Mouse (Mus musculus) CH12.LX (cell line): ENCODE measurements around the gene Akr1d1. TPM values are rescaled to one million over a fixed set of nuclear protein-coding genes. Genes with fewer than 3 reads are reported as not detected.

Experiments
- DNase-seq: peaks from one replicate; pipeline ENCODE4 v3.0.0-alpha.2; 2013; ENCODE audit errors: extremely low read depth
- H3K27ac ChIP-seq: 2 replicates; pipeline ENCODE4 v1.5.1; 2012; ENCODE audit warnings: low read depth, mild to moderate bottlenecking, control low read depth, moderate library complexity; ENCODE audit not compliant: insufficient read depth
- H3K27me3 ChIP-seq: replicated peaks from 2 replicates; pipeline ENCODE3; 2012; ENCODE audit warnings: inconsistent platforms
- H3K36me3 ChIP-seq, 2 experiments: replicated peaks in 1 of 2; 2 replicates each; pipeline versions ENCODE3 to v1.6.1; 2012; ENCODE audit warnings: inconsistent platforms in 1 of 2, low read length in 1 of 2, mild to moderate bottlenecking in 1 of 2, mixed read lengths in 1 of 2, moderate library complexity in 1 of 2; ENCODE audit not compliant: control insufficient read depth in 1 of 2, insufficient read depth in 1 of 2
- H3K4me1 ChIP-seq, 2 experiments: 2 replicates each; pipeline ENCODE4 v1.6.1; 2012; ENCODE audit warnings: inconsistent platforms in 1 of 2, moderate library complexity in 1 of 2; ENCODE audit not compliant: insufficient read depth in 2 of 2, control insufficient read depth in 1 of 2
- H3K4me2 ChIP-seq: 2 replicates; pipeline ENCODE4 v1.6.1; 2012; ENCODE audit warnings: low read depth, mild to moderate bottlenecking, control low read depth; ENCODE audit not compliant: poor library complexity, insufficient read depth, severe bottlenecking
- H3K4me3 ChIP-seq, 3 experiments: fragments of 150-350 bp in 1 of 3; sonication (generic) in 1 of 3; replicated peaks in 1 of 3; 2 replicates each; pipeline versions ENCODE3 to v1.5.1; 2011 to 2012; ENCODE audit warnings: low read depth in 2 of 3, low read length in 2 of 3, mild to moderate bottlenecking in 2 of 3, moderate library complexity in 2 of 3, control low read depth in 1 of 3, improper control_type of control experiment in 1 of 3, inconsistent platforms in 1 of 3, mixed read lengths in 1 of 3; ENCODE audit not compliant: poor library complexity in 1 of 3
- H3K79me2 ChIP-seq: replicated peaks from 2 replicates; pipeline ENCODE4 v1.6.1; 2012; ENCODE audit warnings: mild to moderate bottlenecking, moderate library complexity; ENCODE audit not compliant: control insufficient read depth, poor library complexity, insufficient read depth, severe bottlenecking; ENCODE audit errors: extremely low read depth
- H3K9ac ChIP-seq: 2 replicates; pipeline ENCODE4 v1.6.1; 2012; ENCODE audit warnings: low read depth, mild to moderate bottlenecking, control low read depth, moderate library complexity; ENCODE audit not compliant: insufficient read depth
- H3K9me3 ChIP-seq: replicated peaks from 2 replicates; pipeline ENCODE3; 2012; ENCODE audit warnings: low read length, inconsistent platforms, mixed read lengths
- BHLHE40 ChIP-seq: IDR thresholded peaks from 2 replicates; pipeline ENCODE4 v1.6.1; 2011; ENCODE audit warnings: mild to moderate bottlenecking, low read depth, low read length, improper control_type of control experiment
- CHD1 ChIP-seq: IDR thresholded peaks from 2 replicates; pipeline ENCODE4 v1.6.1; 2012; ENCODE audit warnings: low read depth, low read length, improper control_type of control experiment, inconsistent platforms
- CTCF ChIP-seq, 2 experiments: IDR thresholded peaks in 1 of 2; conservative IDR thresholded peaks in 1 of 2; 2 replicates each; pipeline ENCODE4 v1.5.1; 2011 to 2012; ENCODE audit warnings: low read depth in 2 of 2, low read length in 2 of 2, improper control_type of control experiment in 1 of 2, inconsistent platforms in 1 of 2, mild to moderate bottlenecking in 1 of 2, moderate library complexity in 1 of 2
- E2F4 ChIP-seq: IDR thresholded peaks from 2 replicates; pipeline ENCODE4 v1.6.1; 2011; ENCODE audit warnings: low read depth, low read length, improper control_type of control experiment; ENCODE audit not compliant: insufficient replicate concordance
- ELF1 ChIP-seq: IDR thresholded peaks from 2 replicates; pipeline ENCODE4 v1.6.1; 2014; ENCODE audit warnings: low read depth, mild to moderate bottlenecking, inconsistent platforms, low read length, improper control_type of control experiment
- EP300 ChIP-seq: IDR thresholded peaks from 2 replicates; pipeline ENCODE4 v1.6.1; 2011; ENCODE audit warnings: low read length, improper control_type of control experiment
- ETS1 ChIP-seq: conservative IDR thresholded peaks from 2 replicates; pipeline ENCODE4 v1.6.1; 2012; ENCODE audit warnings: low read depth, mild to moderate bottlenecking, inconsistent platforms, low read length, improper control_type of control experiment, moderate library complexity
- GABPA ChIP-seq: IDR thresholded peaks from 2 replicates; pipeline ENCODE4 v1.6.1; 2012; ENCODE audit warnings: low read depth, low read length, improper control_type of control experiment, inconsistent platforms; ENCODE audit not compliant: insufficient replicate concordance
- HCFC1 ChIP-seq: IDR thresholded peaks from 2 replicates; pipeline ENCODE4 v1.6.1; 2012; ENCODE audit warnings: low read depth, mild to moderate bottlenecking, inconsistent platforms, low read length, improper control_type of control experiment
- IRF4 ChIP-seq: IDR thresholded peaks from 2 replicates; pipeline ENCODE4 v1.6.1; 2014; ENCODE audit warnings: low read depth, mild to moderate bottlenecking, inconsistent platforms, low read length, improper control_type of control experiment
- JUND ChIP-seq: conservative IDR thresholded peaks from 2 replicates; pipeline ENCODE4 v1.6.1; 2011; ENCODE audit warnings: low read depth, low read length, improper control_type of control experiment
- MAFK ChIP-seq: IDR thresholded peaks from 2 replicates; pipeline ENCODE4 v1.6.1; 2011; ENCODE audit warnings: low read length, improper control_type of control experiment; ENCODE audit not compliant: insufficient replicate concordance
- MAX ChIP-seq: IDR thresholded peaks from 2 replicates; pipeline ENCODE4 v1.6.1; 2011; ENCODE audit warnings: low read length, improper control_type of control experiment
- MAZ ChIP-seq: IDR thresholded peaks from 2 replicates; pipeline ENCODE4 v1.6.1; 2012; ENCODE audit warnings: low read depth, mild to moderate bottlenecking, inconsistent platforms, low read length, improper control_type of control experiment, moderate library complexity
- MEF2A ChIP-seq: IDR thresholded peaks from 2 replicates; pipeline ENCODE4 v1.6.1; 2014; ENCODE audit warnings: low read depth, mild to moderate bottlenecking, inconsistent platforms, low read length, improper control_type of control experiment, borderline replicate concordance
- MXI1 ChIP-seq: IDR thresholded peaks from 2 replicates; pipeline ENCODE4 v1.6.1; 2011; ENCODE audit warnings: mild to moderate bottlenecking, low read depth, low read length, improper control_type of control experiment
- MYC ChIP-seq: IDR thresholded peaks from 2 replicates; pipeline ENCODE4 v1.6.1; 2011; ENCODE audit warnings: low read depth, mild to moderate bottlenecking, improper control_type of control experiment, low read length
- NELFE ChIP-seq: IDR thresholded peaks from 2 replicates; pipeline ENCODE4 v1.6.1; 2011; ENCODE audit warnings: low read depth, low read length, improper control_type of control experiment
- NRF1 ChIP-seq: IDR thresholded peaks from 2 replicates; pipeline ENCODE4 v1.6.1; 2014; ENCODE audit warnings: low read depth, mild to moderate bottlenecking, inconsistent platforms, low read length, improper control_type of control experiment, moderate library complexity
- POLR2A ChIP-seq: IDR thresholded peaks from 2 replicates; pipeline ENCODE4 v1.6.1; 2011; ENCODE audit warnings: low read depth, mild to moderate bottlenecking, improper control_type of control experiment, low read length
- POLR2AphosphoS2 ChIP-seq: IDR thresholded peaks from 2 replicates; pipeline ENCODE4 v1.6.1; 2011; ENCODE audit warnings: low read depth, low read length, improper control_type of control experiment
- RCOR1 ChIP-seq: conservative IDR thresholded peaks from 2 replicates; pipeline ENCODE4 v1.6.1; 2012; ENCODE audit warnings: low read depth, mild to moderate bottlenecking, inconsistent platforms, low read length, improper control_type of control experiment
- SIN3A ChIP-seq: IDR thresholded peaks from 2 replicates; pipeline ENCODE4 v1.6.1; 2012; ENCODE audit warnings: low read length, improper control_type of control experiment, inconsistent platforms
- SMC3 ChIP-seq: IDR thresholded peaks from 2 replicates; pipeline ENCODE4 v1.6.1; 2011; ENCODE audit warnings: low read depth, low read length, improper control_type of control experiment
- TBP ChIP-seq: conservative IDR thresholded peaks from 2 replicates; pipeline ENCODE4 v1.6.1; 2011; ENCODE audit warnings: low read depth, low read length, improper control_type of control experiment
- TCF12 ChIP-seq: IDR thresholded peaks from 2 replicates; pipeline ENCODE4 v1.6.1; 2014; ENCODE audit warnings: low read depth, mild to moderate bottlenecking, inconsistent platforms, low read length, improper control_type of control experiment
- UBTF ChIP-seq: IDR thresholded peaks from 2 replicates; pipeline ENCODE4 v1.6.1; 2012; ENCODE audit warnings: low read depth, mild to moderate bottlenecking, inconsistent platforms, low read length, improper control_type of control experiment, moderate library complexity
- USF1 ChIP-seq: IDR thresholded peaks from 2 replicates; pipeline ENCODE4 v1.6.1; 2014; ENCODE audit warnings: low read depth, mild to moderate bottlenecking, inconsistent platforms, low read length, improper control_type of control experiment
- USF2 ChIP-seq: conservative IDR thresholded peaks from 2 replicates; pipeline ENCODE4 v1.6.1; 2011; ENCODE audit warnings: low read depth, low read length, improper control_type of control experiment
- ZC3H11A ChIP-seq: IDR thresholded peaks from 2 replicates; pipeline ENCODE4 v1.6.1; 2012; ENCODE audit warnings: low read depth, mild to moderate bottlenecking, inconsistent platforms, low read length, improper control_type of control experiment
- ZKSCAN1 ChIP-seq: IDR thresholded peaks from 2 replicates; pipeline ENCODE4 v1.6.1; 2012; ENCODE audit warnings: low read depth, inconsistent platforms, low read length, improper control_type of control experiment, borderline replicate concordance
- ZMIZ1 ChIP-seq: IDR thresholded peaks from 2 replicates; pipeline ENCODE4 v1.6.1; 2012; ENCODE audit warnings: low read depth, mild to moderate bottlenecking, inconsistent platforms, low read length, improper control_type of control experiment
- ZNF384 ChIP-seq: IDR thresholded peaks from 2 replicates; pipeline ENCODE4 v1.6.1; 2012; ENCODE audit warnings: low read depth, low read length, improper control_type of control experiment, inconsistent platforms
- dilution Hi-C: fragments of 300-500 bp; cut with MboI; formaldehyde crosslinking; loops from 2 replicates; pipeline ENCODE4 v1.14.3; 2020; ENCODE audit warnings: low sequenced_read_pairs; ENCODE audit not compliant: extremely low pct_unique_long_range_greater_than_20kb, extremely low pct_ligation_motif_present
- in situ Hi-C: fragments of 300-500 bp; cut with MboI; formaldehyde crosslinking; loops from 3 replicates; pipeline ENCODE4 v1.14.3; 2019; ENCODE audit warnings: low sequenced_read_pairs, low pct_ligation_motif_present, low pct_unique_long_range_greater_than_20kb, mixed read lengths
- polyA plus RNA-seq: library from polyadenylated mRNA; unstranded; fragments of >175 nt; gene quantifications from 2 replicates; pipeline ENCODE4 v1.2.1, GENCODE M21; 2012; ENCODE audit warnings: low read depth; ENCODE audit not compliant: insufficient read length
- total RNA-seq, 2 experiments: library from RNA; depleted of rRNA; stranded (reverse); fragments of 300-350 nt in 1 of 2; fragments of >200 nt in 1 of 2; gene quantifications; 2 replicates each; pipeline ENCODE4 v1.2.3; 2012 to 2014

Gene Akr1d1
- total and polyA plus RNA-seq, 3 experiments, result not detected

DNA sequence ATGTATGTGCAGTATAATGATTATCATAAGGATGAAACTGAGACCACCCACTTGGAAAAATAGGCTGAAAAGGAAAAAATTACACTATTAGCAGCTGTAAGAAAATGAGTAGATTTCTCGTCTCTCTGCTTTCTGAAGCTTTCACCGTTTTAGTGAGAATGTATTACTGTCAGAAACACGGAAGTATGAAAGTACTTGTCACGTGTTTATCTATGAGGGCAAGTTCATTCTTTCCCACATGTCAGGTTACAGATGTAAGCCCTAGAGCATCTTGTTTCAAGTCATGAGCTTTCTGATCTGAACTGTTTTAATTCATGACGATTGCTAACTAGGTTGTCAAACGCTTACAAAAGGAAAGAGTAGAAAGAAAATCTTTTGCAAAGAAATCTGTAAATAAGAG lies 60.8 kb downstream of the Akr1d1 start (continued):
- no peak for TF ChIP-seq MAFK
- TF ChIP-seq UBTF, result no peak
- no peak for TF ChIP-seq GABPA
- TF ChIP-seq USF1, result peak; percentile 5; the same call in 1 of the 2 replicates
- no peak for TF ChIP-seq ZC3H11A
- no peak for TF ChIP-seq MYC
- TF ChIP-seq JUND, result 0 out of 2 replicates have a peak, but pooled peaks have one; percentile 11
- no peak for TF ChIP-seq TCF12
- TF ChIP-seq POLR2A, result no peak
- no peak for TF ChIP-seq NRF1
- TF ChIP-seq TBP, result no peak
- TF ChIP-seq EP300, result peak; percentile 36; the same call in 1 of the 2 replicates
- TF ChIP-seq, all 38 proteins: peak for 8

DNA sequence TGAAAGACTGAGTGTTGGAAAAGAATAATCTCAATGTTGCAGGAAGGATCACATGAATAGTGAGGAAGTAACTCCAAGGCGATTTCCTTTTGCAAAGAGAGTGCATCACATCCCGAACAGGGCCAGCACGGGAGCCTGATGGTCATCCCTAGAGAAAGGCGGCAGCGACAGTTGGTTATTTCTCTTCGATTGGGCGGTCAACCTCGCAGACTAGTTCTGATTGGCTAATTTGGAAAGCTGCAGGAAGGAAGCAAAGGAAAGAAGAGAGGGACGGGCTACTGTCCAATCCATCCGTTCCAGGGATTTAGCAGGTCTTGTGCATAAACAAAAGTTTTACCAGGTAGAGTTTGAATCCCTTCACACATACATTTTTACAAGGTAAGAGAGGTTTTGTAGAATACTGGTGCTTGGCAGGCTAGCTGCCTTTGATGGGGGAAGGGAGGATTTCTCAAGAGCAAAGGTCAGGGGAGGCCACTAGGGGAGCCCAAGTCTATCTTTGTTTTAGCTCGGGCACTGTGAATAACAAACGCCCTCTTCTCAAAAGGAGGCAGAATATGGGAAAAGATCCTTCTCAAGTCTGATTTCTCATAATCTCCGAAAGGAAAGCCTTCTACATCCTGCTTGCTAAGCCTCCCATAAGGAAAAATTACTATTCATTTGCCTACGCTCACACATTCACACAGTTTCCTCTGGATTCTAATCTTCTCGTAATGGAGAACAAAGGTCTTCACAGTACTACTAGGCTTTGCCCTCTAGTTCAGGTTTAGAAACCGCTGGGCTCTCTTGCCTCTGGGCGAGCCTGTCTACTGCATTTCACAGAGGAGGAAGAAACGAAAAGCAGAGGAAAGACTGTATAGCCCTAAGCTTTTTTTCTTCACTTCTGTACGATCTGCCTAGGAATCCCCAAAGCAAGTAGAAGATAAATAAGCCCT lies 62.4 kb downstream of the Akr1d1 start:
- Histone ChIP-seq H3K36me3 (no peaks in the 10 kb centered on the region), H3K27ac (no peak overlapping the region), H3K9ac (no peak overlapping the region), H3K4me1 (peaks cover 0 to 9% of the 10 kb centered on the region in 2 experiments; a peak in 1 of 4 replicates), H3K9me3 (no peaks in the 10 kb centered on the region), H3K4me2 (no peak overlapping the region), H3K79me2 (no peaks in the 10 kb centered on the region), H3K27me3 (no peaks in the 10 kb centered on the region), H3K4me3 (no peak overlapping the region)
- dilution Hi-C loops (no loop called here), in situ Hi-C loops (loop anchor here (10.0 to 25.0 kb wide), 3 partner anchors 172 to 472 kb away; partner anchors contain the start of gene Trim24)
- peak; percentile 70 for DNase-seq
- peak; percentile 42; the same call in 1 of the 2 replicates for TF ChIP-seq IRF4
- TF ChIP-seq MXI1, result no peak
- no peak for TF ChIP-seq USF2
- no peak for TF ChIP-seq ZMIZ1
- no peak for TF ChIP-seq NRF1
- no peak for TF ChIP-seq ZNF384
- TF ChIP-seq CTCF (conservative IDR thresholded peaks at IDR 0.05 in 1 of 2, IDR thresholded peaks at IDR 0.05 in 1 of 2; ENCODE audit: low read depth in 2 of 2, low read length in 2 of 2), result peak; percentile 75 to 87
- no peak for TF ChIP-seq ZKSCAN1
- TF ChIP-seq USF1, result no peak
- no peak for TF ChIP-seq RCOR1
- 0 out of 2 replicates have a peak, but pooled peaks have one; percentile 23 for TF ChIP-seq MAZ
- TF ChIP-seq ETS1, result no peak
- TF ChIP-seq BHLHE40, result 0 out of 2 replicates have a peak, but pooled peaks have one; percentile 42
- peak; percentile 39; the same call in 1 of the 2 replicates for TF ChIP-seq MYC
- peak; percentile 51 for TF ChIP-seq ZC3H11A
- no peak for TF ChIP-seq MAFK
- peak; percentile 15; the same call in 1 of the 2 replicates for TF ChIP-seq HCFC1
- TF ChIP-seq EP300, result no peak
- no peak for TF ChIP-seq SIN3A
- no peak for TF ChIP-seq MAX
- TF ChIP-seq JUND, result no peak
- TF ChIP-seq MEF2A, result no peak
- TF ChIP-seq CHD1, result no peak
- TF ChIP-seq POLR2AphosphoS2, result no peak
- TF ChIP-seq NELFE, result peak; percentile 40; the same call in 1 of the 2 replicates
- TF ChIP-seq SMC3, result peak; percentile 75
- TF ChIP-seq E2F4, result no peak
- TF ChIP-seq GABPA, result no peak
- TF ChIP-seq ELF1, result 0 out of 2 replicates have a peak, but pooled peaks have one; percentile 9
- no peak for TF ChIP-seq TBP
